Mouse (Mus musculus): ENCODE measurements at regions not wholly inside any gene's neighbourhood (a gene's known extent, or its start where the extent isn't known, plus 50 kb on each side); places are given as distances from the start of the nearest gene placed in this dataset.

DNA sequence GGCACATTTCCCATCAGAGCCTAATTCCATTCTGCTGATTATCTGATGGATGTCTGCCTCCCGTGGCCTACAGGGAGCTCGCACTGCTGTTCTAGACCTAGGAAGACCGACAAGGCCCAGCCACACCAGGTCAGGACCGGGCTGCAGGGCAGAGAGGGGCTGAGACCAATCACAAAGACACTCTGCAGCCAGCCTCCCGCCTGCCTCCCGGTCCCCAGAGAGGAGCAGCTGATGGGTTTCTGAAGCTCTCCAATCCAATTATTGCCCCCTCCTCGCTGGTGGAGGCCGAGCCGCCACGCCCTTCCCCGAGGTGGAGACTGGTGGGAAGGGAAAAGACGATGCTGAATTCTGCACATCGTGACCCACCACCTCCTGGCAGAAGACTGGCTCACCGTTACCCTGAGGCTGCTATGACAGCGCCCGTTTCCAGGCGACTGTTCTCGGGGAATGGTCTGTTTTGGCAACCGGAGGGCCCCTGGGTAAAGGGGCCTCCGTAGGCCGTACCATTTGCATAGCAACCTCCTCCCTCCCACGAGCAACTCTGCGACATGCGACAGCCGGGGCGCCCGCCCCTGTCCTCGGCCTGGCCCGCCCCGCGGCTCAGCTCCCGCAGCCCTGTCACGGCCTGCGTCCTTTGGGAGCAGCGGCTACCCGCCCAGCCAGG is 53.5 kb upstream of the Pim1 start:
- Histone ChIP-seq H3K36me3 (ENCODE audit: control insufficient read depth, insufficient read depth, low read length) (no peaks in the 10 kb centered on the region), H3K4me2 (ENCODE audit: low read length) (peak overlapping the region; percentile 71), H3K27ac (ENCODE audit: low read length) (peak overlapping the region; percentile 85), H3K9me3 (replicated peaks; ENCODE audit: control insufficient read depth, low read length, poor library complexity, severe bottlenecking) (no peaks in the 10 kb centered on the region), H3K27me3 (ENCODE audit: control insufficient read depth, insufficient read depth, low read depth, low read length) (no peaks in the 10 kb centered on the region), H3K4me1 (ENCODE audit: control insufficient read depth, insufficient read depth, low read length) (peaks cover 14% of the 10 kb centered on the region), H3K4me3 (ENCODE audit: low read depth, low read length) (peak overlapping the region; percentile 40), H3K9ac (ENCODE audit: low read depth, low read length) (peak overlapping the region; percentile 70)
- ATAC-seq: peak; percentile 88
- under 1% methylated on average over 31 of the region's 36 CpGs for WGBS

GRCm38 (mm10) chr17:29437535-29438324 is 52.8 kb upstream of the Pim1 start:
- Histone ChIP-seq H3K36me3 (ENCODE audit: control insufficient read depth, insufficient read depth, low read length) (no peaks in the 10 kb centered on the region), H3K4me2 (ENCODE audit: low read length) (peak overlapping the region; percentile 71), H3K9ac (ENCODE audit: low read depth, low read length) (peak overlapping the region; percentile 70), H3K4me3 (ENCODE audit: low read depth, low read length) (peak overlapping the region; percentile 40), H3K9me3 (replicated peaks; ENCODE audit: control insufficient read depth, low read length, poor library complexity, severe bottlenecking) (no peaks in the 10 kb centered on the region), H3K4me1 (ENCODE audit: control insufficient read depth, insufficient read depth, low read length) (peaks cover 14% of the 10 kb centered on the region), H3K27me3 (ENCODE audit: control insufficient read depth, insufficient read depth, low read depth, low read length) (no peaks in the 10 kb centered on the region), H3K27ac (ENCODE audit: low read length) (peak overlapping the region; percentile 85)
- ATAC-seq: no peak
- WGBS: 37% methylated on average over 15 of the region's 16 CpGs

- Histone ChIP-seq H3K9me3 (replicated peaks; ENCODE audit: control insufficient read depth, low read length, poor library complexity, severe bottlenecking) (no peaks in the 10 kb centered on the region), H3K4me1 (ENCODE audit: control insufficient read depth, insufficient read depth, low read length) (peaks cover 14% of the 10 kb centered on the region), H3K27ac (ENCODE audit: low read length) (no peak overlapping the region), H3K36me3 (ENCODE audit: control insufficient read depth, insufficient read depth, low read length) (no peaks in the 10 kb centered on the region), H3K9ac (ENCODE audit: low read depth, low read length) (no peak overlapping the region), H3K4me2 (ENCODE audit: low read length) (no peak overlapping the region), H3K4me3 (ENCODE audit: low read depth, low read length) (no peak overlapping the region), H3K27me3 (ENCODE audit: control insufficient read depth, insufficient read depth, low read depth, low read length) (no peaks in the 10 kb centered on the region)
- ATAC-seq: no peak
- WGBS: 22% methylated on average over 17 of the region's 17 CpGs
Observed at GRCm38 (mm10) chr17:29438347-29439235, 52.0 kb upstream of the Pim1 start.

DNA sequence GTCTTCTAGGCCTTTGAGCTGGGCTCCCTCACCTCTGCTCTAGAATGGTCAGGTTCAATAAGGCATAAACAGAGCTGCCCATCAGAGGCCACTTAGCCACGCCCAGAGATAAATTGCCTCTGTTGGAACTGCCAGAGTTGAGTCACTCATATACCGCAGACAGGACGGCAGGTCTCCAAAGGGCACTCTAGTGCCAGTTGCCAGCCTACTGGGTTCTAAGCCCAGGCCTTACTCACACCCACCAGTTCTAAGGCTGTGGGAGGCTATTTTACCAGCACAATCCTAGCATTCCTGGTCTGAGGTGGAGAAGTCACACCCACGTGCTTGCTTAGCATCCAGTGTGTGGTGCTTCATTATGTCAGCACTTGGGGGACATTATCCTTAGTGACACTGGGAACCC is 50.6 kb upstream of the Pim1 start:
- H3K9me3 ChIP-seq (replicated peaks; ENCODE audit: control insufficient read depth, low read length, poor library complexity, severe bottlenecking): no peaks in the 10 kb centered on the region
- peaks cover 14% of the 10 kb centered on the region for H3K4me1 ChIP-seq (ENCODE audit: control insufficient read depth, insufficient read depth, low read length)
- no peak overlapping the region for H3K4me3 ChIP-seq (ENCODE audit: low read depth, low read length)
- 83% methylated on average over 4 of the region's 4 CpGs for WGBS
- H3K36me3 ChIP-seq (ENCODE audit: control insufficient read depth, insufficient read depth, low read length): no peaks in the 10 kb centered on the region
- H3K4me2 ChIP-seq (ENCODE audit: low read length): no peak overlapping the region
- no peak overlapping the region for H3K9ac ChIP-seq (ENCODE audit: low read depth, low read length)
- H3K27ac ChIP-seq (ENCODE audit: low read length): no peak overlapping the region
- no peaks in the 10 kb centered on the region for H3K27me3 ChIP-seq (ENCODE audit: control insufficient read depth, insufficient read depth, low read depth, low read length)
- no peak for ATAC-seq

DNA sequence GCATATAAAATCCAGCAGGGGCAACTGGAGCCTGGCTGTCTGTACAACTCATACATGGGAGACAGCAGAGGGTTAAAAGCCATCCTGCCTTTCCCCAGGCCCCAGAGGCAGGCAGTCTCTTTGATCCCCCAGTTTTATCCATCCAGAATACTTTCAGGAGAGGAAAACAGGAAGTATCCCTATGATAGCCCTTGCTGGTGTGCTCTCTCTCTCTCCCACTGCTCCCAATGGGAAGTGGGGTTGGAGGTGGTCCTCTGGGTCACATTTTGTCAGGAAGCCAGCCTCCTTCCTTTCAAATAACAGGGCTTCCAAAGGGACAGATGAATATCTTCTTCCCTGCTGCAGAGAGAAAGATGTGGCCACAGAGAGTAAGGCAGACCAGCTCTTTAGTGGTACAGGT is 50.1 kb upstream of the Pim1 start:
- Histone ChIP-seq H3K36me3 (ENCODE audit: control insufficient read depth, insufficient read depth, low read length) (no peaks in the 10 kb centered on the region), H3K4me1 (ENCODE audit: control insufficient read depth, insufficient read depth, low read length) (peaks cover 14% of the 10 kb centered on the region), H3K27ac (ENCODE audit: low read length) (no peak overlapping the region), H3K9me3 (replicated peaks; ENCODE audit: control insufficient read depth, low read length, poor library complexity, severe bottlenecking) (no peaks in the 10 kb centered on the region), H3K4me3 (ENCODE audit: low read depth, low read length) (no peak overlapping the region), H3K9ac (ENCODE audit: low read depth, low read length) (no peak overlapping the region), H3K4me2 (ENCODE audit: low read length) (no peak overlapping the region), H3K27me3 (ENCODE audit: control insufficient read depth, insufficient read depth, low read depth, low read length) (no peaks in the 10 kb centered on the region)
- ATAC-seq: no peak
